Mouse (Mus musculus) hindbrain, postnatal 0 days (tissue): ENCODE data around the gene Efcab1. TPM values are rescaled to one million over a fixed set of nuclear protein-coding genes. Genes with fewer than 3 reads are reported as not detected.

Experiments used
- ATAC-seq: fragments of 200-750 bp; cut with Nextera tagmentation; 2 replicates; pipeline ENCODE4 v1.8.0; 2017; ENCODE audit warnings: mild to moderate bottlenecking, moderate TSS enrichment, moderate library complexity
- DNase-seq: peaks from one replicate; pipeline ENCODE4 v3.0.0-alpha.2; 2015; ENCODE audit warnings: low spot score
- H3K27ac ChIP-seq: fragments of 300-500 bp; sonication (generic); 2 replicates; pipeline ENCODE4 v1.5.1; 2014; ENCODE audit warnings: mild to moderate bottlenecking
- H3K27me3 ChIP-seq: fragments of 300-500 bp; sonication (generic); 2 replicates; pipeline ENCODE4 v1.6.1; 2014; ENCODE audit warnings: low read length, mixed read lengths; ENCODE audit not compliant: insufficient read depth
- H3K36me3 ChIP-seq: fragments of 300-500 bp; sonication (generic); 2 replicates; pipeline ENCODE4 v1.6.1; 2014; ENCODE audit warnings: low read length, mixed read lengths; ENCODE audit not compliant: insufficient read depth
- H3K4me1 ChIP-seq: fragments of 300-500 bp; sonication (generic); 2 replicates; pipeline ENCODE4 v1.6.1; 2014; ENCODE audit warnings: antibody characterized with exemption, low read length, mixed read lengths; ENCODE audit not compliant: insufficient read depth
- H3K4me2 ChIP-seq: fragments of 300-500 bp; sonication (generic); 2 replicates; pipeline ENCODE4 v1.6.1; 2014; ENCODE audit warnings: low read depth, mild to moderate bottlenecking, low read length, moderate library complexity, mixed read lengths
- H3K4me3 ChIP-seq: fragments of 300-500 bp; sonication (generic); 2 replicates; pipeline ENCODE4 v1.5.1; 2014; ENCODE audit warnings: low read length
- H3K9ac ChIP-seq: fragments of 300-500 bp; sonication (generic); replicated peaks from 2 replicates; pipeline ENCODE4 v1.6.1; 2014; ENCODE audit warnings: mild to moderate bottlenecking, low read length, moderate library complexity, mixed read lengths
- H3K9me3 ChIP-seq: fragments of 300-500 bp; sonication (generic); 2 replicates; pipeline ENCODE4 v1.6.1; 2016; ENCODE audit warnings: low read length, mixed read lengths
- CTCF ChIP-seq: IDR thresholded peaks from 2 replicates; pipeline ENCODE4 v1.5.1; 2016; ENCODE audit warnings: antibody characterized with exemption, control low read depth, low read depth
- WGBS: fragments of 180-500 bp; shearing (Covaris S2); extraction: QIAGEN DNeasy Blood & Tissue Kit; methylation state at CpG from one replicate; pipeline ENCODE4 v1.1.7; 2014; 5-methylcytosine and 5-hydroxymethylcytosine counted together
- polyA plus RNA-seq: library from polyadenylated mRNA; unstranded; fragments of >200 nt; fragmentation: Nextera tagmentation; extraction: Ambion mirVana; gene quantifications from 2 replicates; pipeline ENCODE4 v1.2.1, GENCODE M21; 2015
- total RNA-seq: library from RNA; depleted of rRNA; stranded (reverse); fragments of >200 nt; gene quantifications from 2 replicates; pipeline ENCODE4 v1.2.3, GENCODE M21; 2014

Efcab1 gene
- total and polyA plus RNA-seq, 2 experiments from 2014 or later: 11.7 to 17.6 TPM

DNA sequence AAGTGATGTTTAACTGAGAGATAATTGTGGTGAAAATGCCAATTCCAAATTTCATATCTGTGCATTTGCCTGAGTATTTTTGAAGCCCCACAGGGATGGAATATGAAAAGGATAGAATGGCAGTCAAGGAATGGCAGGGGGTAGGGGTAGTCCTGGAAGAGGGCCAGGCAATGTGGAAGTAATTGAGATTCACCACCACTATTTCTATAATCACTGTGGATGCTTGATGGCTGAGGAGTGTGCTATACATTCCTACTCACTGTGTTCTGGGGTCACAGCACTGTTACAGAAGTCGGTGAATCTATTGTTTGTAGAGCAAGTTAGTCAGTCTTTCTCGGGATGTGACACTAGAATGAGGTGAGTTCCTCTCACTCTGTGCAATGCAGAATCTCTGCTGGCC lies 108.3 kb downstream of the Efcab1 start:
- Histone ChIP-seq H3K4me2 (no peak overlapping the region), H3K9ac (no peak overlapping the region), H3K27ac (no peak overlapping the region), H3K9me3 (no peaks in the 10 kb centered on the region), H3K4me3 (no peak overlapping the region), H3K4me1 (no peaks in the 10 kb centered on the region), H3K36me3 (no peaks in the 10 kb centered on the region), H3K27me3 (no peaks in the 10 kb centered on the region)
- ATAC-seq: no peak
- no peak for TF ChIP-seq CTCF
- WGBS: 63% methylated on average over 2 of the region's 2 CpGs
- DNase-seq: no peak
